Mouse (Mus musculus): ENCODE measurements at regions not wholly inside any gene's neighbourhood (a gene's known extent, or its start where the extent isn't known, plus 50 kb on each side); places are given as distances from the start of the nearest gene placed in this dataset.

GRCm38 (mm10) chr7:106580424-106580823 is 100.0 kb downstream of the Olfr693 start:
- TF ChIP-seq CTCF (IDR thresholded peaks at IDR 0.05) = no peak
- TF ChIP-seq POLR2A (IDR thresholded peaks at IDR 0.05; ENCODE audit: insufficient read depth, low read depth, low read length) = no peak
